Mouse (Mus musculus): ENCODE data around the gene Syt13.

GRCm38 (mm10) chr2:92947981-92948698 is 33.2 kb downstream of the Syt13 start:
- no peak for TF ChIP-seq CTCF (IDR thresholded peaks at IDR 0.05; ENCODE audit: low read depth)
- TF ChIP-seq EP300 (IDR thresholded peaks at IDR 0.05; ENCODE audit: low read depth) = no peak

Data from heart, postnatal 0 days (tissue).